Mouse (Mus musculus) urinary bladder, adult 2 months (tissue): ENCODE measurements around the gene Gm9639. TPM values are rescaled to one million over a fixed set of nuclear protein-coding genes. Genes with fewer than 3 reads are reported as not detected.
"Not testable (repeated sequence)": the region's sequence is repeated elsewhere in the genome, so short reads cannot be mapped to it uniquely, and the experiment has no call there.

Source experiments
- DNase-seq: peaks from one replicate; pipeline ENCODE4 v3.0.0; 2022; ENCODE audit warnings: low spot score
- polyA plus RNA-seq: library from polyadenylated mRNA; depleted of rRNA; stranded (reverse); fragments of >200 nt; gene quantifications from 2 replicates; pipeline ENCODE4 v1.2.3, GENCODE M21; 2012; rRNA removed

The Gm9639 gene
- polyA plus RNA-seq, 1 experiment = not detected

DNA sequence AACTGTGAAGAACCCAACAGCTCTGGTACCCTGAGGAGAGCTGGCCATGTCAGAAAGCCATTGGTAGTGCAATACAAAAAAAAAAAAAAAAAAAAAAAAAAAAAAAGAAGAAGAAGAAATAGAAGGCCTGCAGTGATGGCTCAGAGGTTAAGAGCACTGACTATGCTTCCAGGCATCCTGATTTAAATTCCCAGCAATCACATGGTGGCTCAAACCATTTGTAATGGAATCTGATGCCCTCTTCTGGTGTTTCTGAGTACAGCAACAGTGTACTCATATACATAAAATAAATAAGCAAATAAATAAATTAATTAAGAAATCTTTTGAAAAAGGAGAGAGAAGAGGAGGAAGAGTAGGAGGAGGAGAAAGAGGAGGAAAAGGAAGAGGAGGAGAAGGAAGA lies 41.4 kb downstream of the Gm9639 start:
- no peak for DNase-seq

DNA sequence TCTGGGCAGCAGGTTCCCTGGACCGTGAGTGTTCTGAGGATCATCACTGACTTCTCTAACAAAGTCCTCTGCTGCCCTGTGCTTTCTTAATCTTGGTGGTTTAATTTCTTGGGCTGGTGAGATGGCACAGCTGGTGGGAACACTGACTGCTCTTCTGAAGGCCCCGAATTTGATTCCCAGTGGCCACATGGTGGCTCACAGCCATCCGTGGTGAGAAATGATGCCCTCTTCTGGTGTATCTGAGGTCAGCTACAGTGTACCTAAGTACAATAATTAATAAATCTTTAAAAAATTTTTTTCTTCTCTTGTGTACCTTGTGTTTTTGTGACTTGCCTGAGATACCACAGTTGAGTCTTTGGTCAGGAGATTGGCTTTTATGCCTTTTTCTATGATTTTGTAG lies 42.6 kb downstream of the Gm9639 start:
- not testable (repeated sequence) for DNase-seq

DNA sequence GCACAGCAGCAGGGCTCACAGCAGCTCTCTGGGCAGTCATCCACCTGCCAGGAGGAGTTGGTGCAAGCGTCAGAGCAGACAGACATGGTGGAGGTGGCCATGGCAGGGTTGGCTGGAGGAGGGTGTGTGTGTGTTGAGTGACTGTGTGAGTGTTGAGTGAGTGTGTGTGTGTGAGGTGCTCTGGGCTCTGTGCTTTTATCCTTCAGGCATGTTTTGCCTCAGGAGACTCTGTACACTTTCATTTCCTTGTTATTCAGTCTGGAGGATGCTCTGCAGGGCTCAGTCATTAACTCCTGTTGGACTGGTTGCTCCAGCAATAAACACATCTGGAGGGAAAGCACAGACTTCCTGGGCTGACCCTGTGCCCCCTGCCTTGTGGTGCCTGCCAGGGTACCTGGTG lies 43.6 kb downstream of the Gm9639 start, which contains the start of gene Gm9736:
Gene Gm9736 (minus strand): TSS at position 101 of the 400 bp plus-strand sequence.
- DNase-seq = not testable (repeated sequence)

DNA sequence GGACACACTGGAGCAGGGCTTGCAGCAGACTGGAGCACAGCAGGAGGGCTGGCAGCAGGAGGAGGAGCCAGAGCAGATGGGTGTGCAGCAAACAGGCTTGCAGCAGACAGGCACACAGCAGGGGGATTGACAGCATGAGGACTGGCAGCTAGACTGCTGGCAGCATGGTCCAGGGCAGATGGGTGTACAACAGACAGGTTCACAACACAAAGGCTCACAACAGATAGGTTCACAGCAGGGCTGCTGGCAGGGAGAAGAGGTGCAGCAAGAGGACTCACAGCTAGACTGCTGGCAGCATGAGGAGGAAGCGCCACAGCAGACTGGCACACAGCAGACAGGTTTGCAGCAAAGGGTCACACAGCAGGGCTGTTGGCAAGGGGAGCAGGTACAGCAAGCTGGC lies 44.2 kb downstream of the Gm9639 start:
- not testable (repeated sequence) for DNase-seq

Other genes with a start within 250 kb of the Gm9639 start
- 457 and 472 TPM in 2 replicates for gene Pttg1ip, start 213.4 kb downstream of the Gm9639 start, polyA plus RNA-seq
- gene Sumo3, start 189.0 kb downstream of the Gm9639 start, polyA plus RNA-seq = 294 and 318 TPM in 2 replicates
- gene Gm49325, start 188.9 kb downstream of the Gm9639 start, polyA plus RNA-seq = 0.89 and 23.6 TPM in 2 replicates
- 42.8 and 47.7 TPM in 2 replicates for gene Ube2g2, start 172.8 kb downstream of the Gm9639 start, polyA plus RNA-seq
- gene Tspear, start 108.5 kb downstream of the Gm9639 start, polyA plus RNA-seq = 1.3 and 1.6 TPM in 2 replicates
- gene Gm19402, start 104.3 kb downstream of the Gm9639 start, polyA plus RNA-seq = not detected in 2 replicates
- not detected in 2 replicates for gene Gm9508, start 97.8 kb downstream of the Gm9639 start, polyA plus RNA-seq
- gene Gm10272, start 88.5 kb downstream of the Gm9639 start, polyA plus RNA-seq = not detected in 2 replicates
- gene Gm10024, start 83.6 kb downstream of the Gm9639 start, polyA plus RNA-seq = 0.16 TPM in 1 of 2 replicates, not detected in the other
- not detected in 2 replicates for gene Gm10142, start 79.3 kb downstream of the Gm9639 start, polyA plus RNA-seq
- gene Krtap12-1, start 74.5 kb downstream of the Gm9639 start, polyA plus RNA-seq = not detected in 2 replicates
- gene Gm10100, start 68.6 kb downstream of the Gm9639 start, polyA plus RNA-seq = not detected in 2 replicates
- gene Gm18596, start 52.4 kb downstream of the Gm9639 start, polyA plus RNA-seq = not detected in 2 replicates
- gene Gm9736, start 43.7 kb downstream of the Gm9639 start, polyA plus RNA-seq = not detected in 2 replicates
- not detected in 2 replicates for gene Gm3233, start 35.4 kb downstream of the Gm9639 start, polyA plus RNA-seq
- gene Gm3238, start 23.8 kb downstream of the Gm9639 start, polyA plus RNA-seq = not detected in 2 replicates
- gene Gm7138, start 18.1 kb downstream of the Gm9639 start, polyA plus RNA-seq = not detected in 2 replicates
- not detected in 2 replicates for gene Gm3250, start 12.5 kb downstream of the Gm9639 start, polyA plus RNA-seq
- gene Gm7137, start 6.9 kb downstream of the Gm9639 start, polyA plus RNA-seq = not detected in 2 replicates
- gene Gm19668, start 4.1 kb upstream of the Gm9639 start, polyA plus RNA-seq = not detected in 2 replicates
- gene Gm9507, start 16.8 kb upstream of the Gm9639 start, polyA plus RNA-seq = not detected in 2 replicates
- gene Gm2696, start 19.6 kb upstream of the Gm9639 start, polyA plus RNA-seq = 0.12 TPM in 1 of 2 replicates, not detected in the other
- not detected in 2 replicates for gene Krtap10-4, start 32.0 kb upstream of the Gm9639 start, polyA plus RNA-seq
- not detected in 2 replicates for gene Krtap10-10, start 40.9 kb upstream of the Gm9639 start, polyA plus RNA-seq
- not detected in 2 replicates for gene Gm36176, start 51.7 kb upstream of the Gm9639 start, polyA plus RNA-seq
- not detected in 2 replicates for gene Gm10318, start 57.8 kb upstream of the Gm9639 start, polyA plus RNA-seq
- gene Gm3285, start 66.9 kb upstream of the Gm9639 start, polyA plus RNA-seq = not detected in 2 replicates
- gene Lrrc3, start 107.5 kb upstream of the Gm9639 start, polyA plus RNA-seq = 2.9 and 4.0 TPM in 2 replicates
- 0.90 and 1.5 TPM in 2 replicates for gene Trpm2, start 175.5 kb upstream of the Gm9639 start, polyA plus RNA-seq
- gene 1810043G02Rik, start 183.4 kb upstream of the Gm9639 start, polyA plus RNA-seq = 26.9 and 27.3 TPM in 2 replicates
- gene Pfkl, start 215.0 kb upstream of the Gm9639 start, polyA plus RNA-seq = 53.7 and 55.3 TPM in 2 replicates
- gene Dnmt3l, start 246.9 kb upstream of the Gm9639 start, polyA plus RNA-seq = 43.8 and 60.7 TPM in 2 replicates
- gene Aire, start 248.5 kb upstream of the Gm9639 start, polyA plus RNA-seq = 1.0 and 1.7 TPM in 2 replicates